Mouse (Mus musculus) hindbrain, embryonic 16.5 days (tissue): ENCODE data around the gene Gm20458. TPM values are rescaled to one million over a fixed set of nuclear protein-coding genes. Genes with fewer than 3 reads are reported as not detected.

ENCODE experiments used
- ATAC-seq: fragments of 200-750 bp; cut with Nextera tagmentation; 2 replicates; pipeline ENCODE4 v1.8.0; 2017; ENCODE audit warnings: moderate TSS enrichment, moderate library complexity
- H3K27ac ChIP-seq: fragments of 300-500 bp; sonication (generic); 2 replicates; pipeline ENCODE4 v1.5.1; 2014; ENCODE audit warnings: low read depth, mild to moderate bottlenecking, control low read depth, low read length, moderate library complexity
- H3K27me3 ChIP-seq: fragments of 300-500 bp; sonication (generic); replicated peaks from 2 replicates; pipeline ENCODE4 v1.6.1; 2014; ENCODE audit warnings: low read length; ENCODE audit not compliant: control insufficient read depth, insufficient read depth
- H3K36me3 ChIP-seq: fragments of 300-500 bp; sonication (generic); 2 replicates; pipeline ENCODE4 v1.6.1; 2014; ENCODE audit warnings: mild to moderate bottlenecking, low read length, moderate library complexity, mixed read lengths; ENCODE audit not compliant: control insufficient read depth, insufficient read depth
- H3K4me1 ChIP-seq: fragments of 300-500 bp; sonication (generic); 2 replicates; pipeline ENCODE4 v1.6.1; 2014; ENCODE audit warnings: low read depth, low read length; ENCODE audit not compliant: control insufficient read depth, insufficient read depth
- H3K4me2 ChIP-seq: fragments of 300-500 bp; sonication (generic); 2 replicates; pipeline ENCODE4 v1.6.1; 2014; ENCODE audit warnings: mild to moderate bottlenecking, low read length, control low read depth, moderate library complexity
- H3K4me3 ChIP-seq: fragments of 300-500 bp; sonication (generic); 2 replicates; pipeline ENCODE4 v1.5.1; 2014; ENCODE audit warnings: mild to moderate bottlenecking, low read length, control low read depth, moderate library complexity
- H3K9ac ChIP-seq: fragments of 300-500 bp; sonication (generic); 2 replicates; pipeline ENCODE4 v1.6.1; 2014; ENCODE audit warnings: low read depth, mild to moderate bottlenecking, control low read depth, low read length, moderate library complexity
- H3K9me3 ChIP-seq: fragments of 300-500 bp; sonication (generic); 2 replicates; pipeline ENCODE4 v1.6.1; 2014; ENCODE audit warnings: mild to moderate bottlenecking, low read length, moderate library complexity; ENCODE audit not compliant: control insufficient read depth
- WGBS: fragments of 180-500 bp; shearing (Covaris S2); extraction: QIAGEN DNeasy Blood & Tissue Kit; methylation state at CpG from one replicate; pipeline ENCODE4 v1.1.7; 2014; 5-methylcytosine and 5-hydroxymethylcytosine counted together
- polyA plus RNA-seq: library from polyadenylated mRNA; unstranded; fragments of >200 nt; fragmentation: Nextera tagmentation; extraction: Ambion mirVana; gene quantifications from 2 replicates; pipeline ENCODE4 v1.2.1, GENCODE M21; 2015

Gene Gm20458
- polyA plus RNA-seq, 1 experiment from 2014 or later = 12.3 TPM

- Histone ChIP-seq H3K27ac (no peak overlapping the region), H3K4me3 (no peak overlapping the region), H3K4me2 (no peak overlapping the region), H3K9me3 (peaks cover 3% of the 10 kb centered on the region), H3K9ac (no peak overlapping the region), H3K4me1 (peaks cover 15% of the 10 kb centered on the region), H3K36me3 (peaks cover 32% of the 10 kb centered on the region), H3K27me3 (no peaks in the 10 kb centered on the region)
- ATAC-seq = no peak
- 69% methylated on average over 5 of the region's 5 CpGs for WGBS
These were observed 38.5 kb downstream of the Gm20458 start for GRCm38 (mm10) chr2:164499317-164499716.

- peak; percentile 26; the same call in 1 of the 2 replicates for ATAC-seq
- Histone ChIP-seq H3K4me3 (no peak overlapping the region), H3K9ac (no peak overlapping the region), H3K27me3 (no peaks in the 10 kb centered on the region), H3K36me3 (peaks cover 42% of the 10 kb centered on the region), H3K4me1 (peaks cover 15% of the 10 kb centered on the region), H3K27ac (no peak overlapping the region), H3K9me3 (peaks cover 7% of the 10 kb centered on the region), H3K4me2 (no peak overlapping the region)
- 74% methylated on average over 7 of the region's 7 CpGs for WGBS
These were observed 39.7 kb downstream of the Gm20458 start for GRCm38 (mm10) chr2:164500511-164500910.

- 100% methylated on average over 3 of the region's 3 CpGs for WGBS
- ATAC-seq = no peak
- no peak overlapping the region for H3K27ac ChIP-seq
- no peak overlapping the region for H3K9ac ChIP-seq
- peaks cover 38% of the 10 kb centered on the region for H3K36me3 ChIP-seq
- no peak overlapping the region for H3K4me2 ChIP-seq
- peaks cover 7% of the 10 kb centered on the region for H3K9me3 ChIP-seq
- H3K4me3 ChIP-seq = no peak overlapping the region
- no peaks in the 10 kb centered on the region for H3K27me3 ChIP-seq
- no peaks in the 10 kb centered on the region for H3K4me1 ChIP-seq
These were observed 44.2 kb downstream of the Gm20458 start for GRCm38 (mm10) chr2:164504919-164505318.

- Histone ChIP-seq H3K4me2 (no peak overlapping the region), H3K4me1 (no peaks in the 10 kb centered on the region), H3K9me3 (peaks cover 7% of the 10 kb centered on the region), H3K36me3 (peaks cover 38% of the 10 kb centered on the region), H3K9ac (no peak overlapping the region), H3K27ac (no peak overlapping the region), H3K4me3 (no peak overlapping the region), H3K27me3 (no peaks in the 10 kb centered on the region)
- 93% methylated on average over 4 of the region's 4 CpGs for WGBS
- no peak for ATAC-seq
These were observed 45.0 kb downstream of the Gm20458 start for GRCm38 (mm10) chr2:164505619-164506347.

GRCm38 (mm10) chr2:164507811-164508210 lies 47.0 kb downstream of the Gm20458 start:
- H3K4me3 ChIP-seq = no peak overlapping the region
- H3K27me3 ChIP-seq = no peaks in the 10 kb centered on the region
- no peak overlapping the region for H3K4me2 ChIP-seq
- H3K36me3 ChIP-seq = peaks cover 24% of the 10 kb centered on the region
- peaks cover 7% of the 10 kb centered on the region for H3K9me3 ChIP-seq
- no peak overlapping the region for H3K9ac ChIP-seq
- no peak for ATAC-seq
- no peaks in the 10 kb centered on the region for H3K4me1 ChIP-seq
- 90% methylated on average over 19 of the region's 19 CpGs for WGBS
- no peak overlapping the region for H3K27ac ChIP-seq

- Histone ChIP-seq H3K27ac (no peak overlapping the region), H3K9me3 (no peaks in the 10 kb centered on the region), H3K4me1 (no peaks in the 10 kb centered on the region), H3K36me3 (no peaks in the 10 kb centered on the region; the same call in 1 of the 2 replicates), H3K4me3 (no peak overlapping the region), H3K4me2 (no peak overlapping the region), H3K9ac (no peak overlapping the region), H3K27me3 (no peaks in the 10 kb centered on the region)
- ATAC-seq = no peak
- 48% methylated on average over 5 of the region's 5 CpGs for WGBS
These were observed 49.9 kb downstream of the Gm20458 start for GRCm38 (mm10) chr2:164510621-164511190.

- H3K9ac ChIP-seq = no peak overlapping the region
- ATAC-seq = no peak
These were observed 51.5 kb downstream of the Gm20458 start for GRCm38 (mm10) chr2:164512121-164512909.

GRCm38 (mm10) chr2:164513389-164513788 lies 52.6 kb downstream of the Gm20458 start:
- no peak overlapping the region for H3K4me2 ChIP-seq
- H3K27me3 ChIP-seq = no peaks in the 10 kb centered on the region
- no peaks in the 10 kb centered on the region for H3K4me1 ChIP-seq
- H3K9me3 ChIP-seq = no peaks in the 10 kb centered on the region
- H3K9ac ChIP-seq = no peak overlapping the region
- H3K27ac ChIP-seq = no peak overlapping the region
- no peak overlapping the region for H3K4me3 ChIP-seq
- ATAC-seq = no peak
- H3K36me3 ChIP-seq = no peaks in the 10 kb centered on the region
- WGBS = 77% methylated on average over 8 of the region's 8 CpGs

More at GRCm38 (mm10) chr2:164512121-164512909, 51.5 kb downstream of the Gm20458 start:
- Histone ChIP-seq H3K4me2 (no peak overlapping the region), H3K9me3 (no peaks in the 10 kb centered on the region), H3K4me3 (no peak overlapping the region), H3K4me1 (no peaks in the 10 kb centered on the region), H3K27me3 (no peaks in the 10 kb centered on the region), H3K36me3 (no peaks in the 10 kb centered on the region), H3K27ac (no peak overlapping the region)
- WGBS = 70% methylated on average over 12 of the region's 14 CpGs

GRCm38 (mm10) chr2:164514916-164515315 lies 54.1 kb downstream of the Gm20458 start:
- Histone ChIP-seq H3K4me2 (no peak overlapping the region), H3K4me1 (no peaks in the 10 kb centered on the region), H3K27ac (no peak overlapping the region), H3K9me3 (no peaks in the 10 kb centered on the region), H3K4me3 (no peak overlapping the region), H3K27me3 (no peaks in the 10 kb centered on the region), H3K9ac (no peak overlapping the region), H3K36me3 (no peaks in the 10 kb centered on the region)
- no peak for ATAC-seq
- WGBS = 71% methylated on average over 3 of the region's 3 CpGs
